Mouse (Mus musculus) thymus, postnatal 4 days (tissue): ENCODE results near the gene Tcaf1.
A peak's percentile ranks its signal among the peaks of the same experiment; 100 is the strongest.

ENCODE experiments used
- DNase-seq: peaks from one replicate; pipeline ENCODE4 v3.0.0; 2021

Gene Tcaf1

GRCm38 (mm10) chr6:42709291-42710211 is at the start of gene Tcaf1:
Gene Tcaf1, minus strand, starts transcription at chr6:42710088.
- DNase-seq: no peak

- DNase-seq: no peak
Observed at GRCm38 (mm10) chr6:42756104-42756503, 46.2 kb upstream of the Tcaf1 start, which contains the start of gene Olfr38. Gene Olfr38, plus strand, starts transcription at chr6:42756404.

- no peak for DNase-seq
Observed at GRCm38 (mm10) chr6:42747846-42748245, 38.0 kb upstream of the Tcaf1 start.

- no peak for DNase-seq
Observed at GRCm38 (mm10) chr6:42742303-42742702, 32.4 kb upstream of the Tcaf1 start.

GRCm38 (mm10) chr6:42739071-42739470 is 29.2 kb upstream of the Tcaf1 start, which contains the start of gene Olfr453:
Gene Olfr453, plus strand, starts transcription at chr6:42739371.
- no peak for DNase-seq

- DNase-seq: no peak
Observed at GRCm38 (mm10) chr6:42717973-42718372, 8.1 kb upstream of the Tcaf1 start.

- DNase-seq: no peak
Observed at GRCm38 (mm10) chr6:42714668-42715067, 4.8 kb upstream of the Tcaf1 start.

- DNase-seq: peak; percentile 11
Observed at GRCm38 (mm10) chr6:42692517-42693190, 17.2 kb downstream of the Tcaf1 start.

GRCm38 (mm10) chr6:42692154-42692516 is 17.8 kb downstream of the Tcaf1 start:
- DNase-seq: peak; percentile 9

- DNase-seq: no peak
Observed at GRCm38 (mm10) chr6:42689761-42690160, 20.1 kb downstream of the Tcaf1 start.

- DNase-seq: no peak
Observed at GRCm38 (mm10) chr6:42687907-42688306, 22.0 kb downstream of the Tcaf1 start.

- DNase-seq: no peak
Observed at GRCm38 (mm10) chr6:42680077-42680476, 29.8 kb downstream of the Tcaf1 start.

- DNase-seq: no peak
Observed at GRCm38 (mm10) chr6:42676011-42676410, 33.9 kb downstream of the Tcaf1 start.

- DNase-seq: no peak
Observed at GRCm38 (mm10) chr6:42671767-42672166, 38.1 kb downstream of the Tcaf1 start.

GRCm38 (mm10) chr6:42667722-42668121 is 42.2 kb downstream of the Tcaf1 start:
- DNase-seq: no peak

- no peak for DNase-seq
Observed at GRCm38 (mm10) chr6:42661739-42662138, 48.1 kb downstream of the Tcaf1 start.

GRCm38 (mm10) chr6:42644912-42645549 is 64.9 kb downstream of the Tcaf1 start, which contains the start of gene Tcaf2:
Gene Tcaf2, minus strand, starts transcription at chr6:42645254.
- peak; percentile 67 for DNase-seq

- DNase-seq: no peak
Observed at GRCm38 (mm10) chr6:42634393-42634792, 75.5 kb downstream of the Tcaf1 start.

GRCm38 (mm10) chr6:42631395-42631794 is 78.5 kb downstream of the Tcaf1 start:
- DNase-seq: no peak
